Mouse (Mus musculus): Measurements from ENCODE around the gene Mrpl52. TPM values are rescaled to one million over a fixed set of nuclear protein-coding genes. Genes with fewer than 3 reads are reported as not detected.

The Mrpl52 gene
- polyA plus RNA-seq, 2 experiments = 177 to 218 TPM

- Histone ChIP-seq H3K4me2 (ENCODE audit: low read depth) (peak within 1 kb of the TSS; percentile 70), H3K4me3 (ENCODE audit: insufficient read depth in 1 of 2, low read depth in 2 of 2, low read length in 2 of 2) (peak within 1 kb of the TSS; percentile 71 to 95), H3K9ac (replicated peaks) (peak within 1 kb of the TSS; percentile 84), H3K27ac (peak within 1 kb of the TSS; percentile 76), H3K36me3 (replicated peaks; ENCODE audit: control insufficient read depth, insufficient read depth, low read depth) (peaks cover 16% of the 10 kb centered on the region), H3K9me3 (ENCODE audit: control insufficient read depth, low read length) (no peaks in the 10 kb centered on the region), H3K27me3 (ENCODE audit: control insufficient read depth, insufficient read depth, low read length) (no peaks in the 10 kb centered on the region), H3K4me1 (replicated peaks; ENCODE audit: control insufficient read depth in 2 of 2, insufficient read depth in 2 of 2, low read length in 1 of 2) (peaks cover 13 to 14% of the 10 kb centered on the region in 2 experiments)
- DNase-seq (ENCODE audit: low read depth in 3 of 3, low spot score in 3 of 3) = peak; percentile 83 to 88 (median 84)
- ATAC-seq (ENCODE audit: insufficient read depth) = peak; percentile 87
- under 1% methylated on average over 35 of the region's 35 CpGs for WGBS (ENCODE audit: insufficient replicate concordance)
- TF ChIP-seq CTCF (IDR thresholded peaks at IDR 0.05; ENCODE audit: low read depth) = no peak
- no peak for TF ChIP-seq EP300 (IDR thresholded peaks at IDR 0.05; ENCODE audit: low read depth)
Measured at GRCm38 (mm10) chr14:54463959-54464292, 37.2 kb downstream of the Mrpl52 start, which contains the start of gene Lrp10. Gene Lrp10, plus strand, starts transcription at chr14:54464137.

GRCm38 (mm10) chr14:54464293-54465005, 37.7 kb downstream of the Mrpl52 start:
- peak overlapping the region; percentile 71 to 95 for H3K4me3 ChIP-seq (ENCODE audit: insufficient read depth in 1 of 2, low read depth in 2 of 2, low read length in 2 of 2)
- H3K9ac ChIP-seq (replicated peaks) = peak overlapping the region; percentile 84
- H3K4me1 ChIP-seq (replicated peaks; ENCODE audit: control insufficient read depth in 2 of 2, insufficient read depth in 2 of 2, low read length in 1 of 2) = peaks cover 13 to 14% of the 10 kb centered on the region in 2 experiments
- under 1% methylated on average over 53 of the region's 57 CpGs for WGBS (ENCODE audit: insufficient replicate concordance)
- DNase-seq (ENCODE audit: low read depth in 3 of 3, low spot score in 3 of 3) (peak; percentile 71 to 79 (median 71)), ATAC-seq (ENCODE audit: insufficient read depth) (peak; percentile 74)
- peak overlapping the region; percentile 75 for H3K27ac ChIP-seq
- no peaks in the 10 kb centered on the region for H3K9me3 ChIP-seq (ENCODE audit: control insufficient read depth, low read length)
- H3K27me3 ChIP-seq (ENCODE audit: control insufficient read depth, insufficient read depth, low read length) = no peaks in the 10 kb centered on the region
- H3K4me2 ChIP-seq (ENCODE audit: low read depth) = peak overlapping the region; percentile 70
- peak; percentile 88 for TF ChIP-seq CTCF (IDR thresholded peaks at IDR 0.05; ENCODE audit: low read depth)
- TF ChIP-seq EP300 (IDR thresholded peaks at IDR 0.05; ENCODE audit: low read depth) = no peak
- peaks cover 20% of the 10 kb centered on the region for H3K36me3 ChIP-seq (replicated peaks; ENCODE audit: control insufficient read depth, insufficient read depth, low read depth)

- DNase-seq (ENCODE audit: low read depth in 3 of 3, low spot score in 3 of 3) (no peak), ATAC-seq (ENCODE audit: insufficient read depth) (no peak)
- no peak overlapping the region for H3K9ac ChIP-seq (replicated peaks)
- H3K4me1 ChIP-seq (replicated peaks; ENCODE audit: control insufficient read depth in 2 of 2, insufficient read depth in 2 of 2, low read length in 1 of 2) = no peaks in the 10 kb centered on the region; a peak in 2 of 4 replicates
- H3K27ac ChIP-seq = no peak overlapping the region
- no peak overlapping the region for H3K4me3 ChIP-seq (ENCODE audit: insufficient read depth in 1 of 2, low read depth in 2 of 2, low read length in 2 of 2)
- no peak for TF ChIP-seq EP300 (IDR thresholded peaks at IDR 0.05; ENCODE audit: low read depth)
- TF ChIP-seq CTCF (IDR thresholded peaks at IDR 0.05; ENCODE audit: low read depth) = no peak
- H3K4me2 ChIP-seq (ENCODE audit: low read depth) = no peak overlapping the region
- H3K27me3 ChIP-seq (ENCODE audit: control insufficient read depth, insufficient read depth, low read length) = peaks cover 13% of the 10 kb centered on the region
- no peaks in the 10 kb centered on the region for H3K9me3 ChIP-seq (ENCODE audit: control insufficient read depth, low read length)
- H3K36me3 ChIP-seq (replicated peaks; ENCODE audit: control insufficient read depth, insufficient read depth, low read depth) = peaks cover 24% of the 10 kb centered on the region
- WGBS (ENCODE audit: insufficient replicate concordance) = 64% methylated on average over 2 of the region's 2 CpGs
Measured at GRCm38 (mm10) chr14:54471467-54471866, 44.8 kb downstream of the Mrpl52 start.

GRCm38 (mm10) chr14:54472671-54473070, 46.0 kb downstream of the Mrpl52 start:
- Histone ChIP-seq H3K36me3 (replicated peaks; ENCODE audit: control insufficient read depth, insufficient read depth, low read depth) (peaks cover 21% of the 10 kb centered on the region), H3K9me3 (ENCODE audit: control insufficient read depth, low read length) (no peaks in the 10 kb centered on the region), H3K27me3 (ENCODE audit: control insufficient read depth, insufficient read depth, low read length) (peaks cover 22% of the 10 kb centered on the region), H3K4me3 (ENCODE audit: insufficient read depth in 1 of 2, low read depth in 2 of 2, low read length in 2 of 2) (no peak overlapping the region), H3K27ac (no peak overlapping the region), H3K4me2 (ENCODE audit: low read depth) (no peak overlapping the region), H3K9ac (replicated peaks) (no peak overlapping the region), H3K4me1 (replicated peaks; ENCODE audit: control insufficient read depth in 2 of 2, insufficient read depth in 2 of 2, low read length in 1 of 2) (peaks cover 0 to 3% of the 10 kb centered on the region in 2 experiments; a peak in 2 of 4 replicates)
- no peak for TF ChIP-seq EP300 (IDR thresholded peaks at IDR 0.05; ENCODE audit: low read depth)
- no peak for DNase-seq (ENCODE audit: low read depth in 3 of 3, low spot score in 3 of 3)
- ATAC-seq (ENCODE audit: insufficient read depth) = no peak
- WGBS (ENCODE audit: insufficient replicate concordance) = 67% methylated on average over 5 of the region's 5 CpGs

GRCm38 (mm10) chr14:54474744-54475143, 48.0 kb downstream of the Mrpl52 start:
- Histone ChIP-seq H3K4me2 (ENCODE audit: low read depth) (no peak overlapping the region), H3K27me3 (ENCODE audit: control insufficient read depth, insufficient read depth, low read length) (peaks cover 42% of the 10 kb centered on the region), H3K36me3 (replicated peaks; ENCODE audit: control insufficient read depth, insufficient read depth, low read depth) (peaks cover 3% of the 10 kb centered on the region), H3K9me3 (ENCODE audit: control insufficient read depth, low read length) (no peaks in the 10 kb centered on the region), H3K27ac (no peak overlapping the region), H3K4me3 (ENCODE audit: insufficient read depth in 1 of 2, low read depth in 2 of 2, low read length in 2 of 2) (no peak overlapping the region), H3K9ac (replicated peaks) (no peak overlapping the region), H3K4me1 (replicated peaks; ENCODE audit: control insufficient read depth in 2 of 2, insufficient read depth in 2 of 2, low read length in 1 of 2) (peaks cover 0 to 3% of the 10 kb centered on the region in 2 experiments; a peak in 2 of 4 replicates)
- 50% methylated on average over 5 of the region's 5 CpGs for WGBS (ENCODE audit: insufficient replicate concordance)
- no peak for ATAC-seq (ENCODE audit: insufficient read depth)
- TF ChIP-seq EP300 (IDR thresholded peaks at IDR 0.05; ENCODE audit: low read depth) (no peak), CTCF (IDR thresholded peaks at IDR 0.05; ENCODE audit: low read depth) (no peak)
- DNase-seq (ENCODE audit: low read depth in 3 of 3, low spot score in 3 of 3) = no peak

Data from liver, embryonic 14.5 days (tissue).